Mouse (Mus musculus) forebrain, embryonic 16.5 days (tissue): Measurements from ENCODE around the gene Baz2b. TPM values are rescaled to one million over a fixed set of nuclear protein-coding genes. Genes with fewer than 3 reads are reported as not detected.
A peak's percentile ranks its signal among the peaks of the same experiment; 100 is the strongest.

Source experiments
- ATAC-seq: fragments of 200-750 bp; cut with Nextera tagmentation; 2 replicates; pipeline ENCODE4 v1.8.0; 2017; ENCODE audit warnings: mild to moderate bottlenecking, moderate library complexity
- H3K27ac ChIP-seq: fragments of 300-500 bp; sonication (generic); 2 replicates; pipeline ENCODE4 v1.5.1; 2014; ENCODE audit warnings: low read length, control low read depth
- H3K27me3 ChIP-seq: fragments of 300-500 bp; sonication (generic); replicated peaks from 2 replicates; pipeline ENCODE4 v1.6.1; 2014; ENCODE audit warnings: low read length; ENCODE audit not compliant: control insufficient read depth, insufficient read depth
- H3K36me3 ChIP-seq: fragments of 300-500 bp; sonication (generic); 2 replicates; pipeline ENCODE4 v1.6.1; 2014; ENCODE audit not compliant: control insufficient read depth, insufficient read depth
- H3K4me1 ChIP-seq: fragments of 300-500 bp; sonication (generic); replicated peaks from 2 replicates; pipeline ENCODE4 v1.6.1; 2014; ENCODE audit warnings: low read length; ENCODE audit not compliant: control insufficient read depth, insufficient read depth
- H3K4me2 ChIP-seq: fragments of 300-500 bp; sonication (generic); 2 replicates; pipeline ENCODE4 v1.6.1; 2014; ENCODE audit warnings: mild to moderate bottlenecking, low read length, control low read depth
- H3K4me3 ChIP-seq: fragments of 300-500 bp; sonication (generic); replicated peaks from 2 replicates; pipeline ENCODE4 v1.5.1; 2014; ENCODE audit warnings: mild to moderate bottlenecking, low read length, control low read depth
- H3K9ac ChIP-seq: fragments of 300-500 bp; sonication (generic); replicated peaks from 2 replicates; pipeline ENCODE4 v1.6.1; 2014; ENCODE audit warnings: low read depth, low read length, control low read depth
- H3K9me3 ChIP-seq: fragments of 300-500 bp; sonication (generic); 2 replicates; pipeline ENCODE4 v1.6.1; 2016; ENCODE audit warnings: low read length; ENCODE audit not compliant: control insufficient read depth
- WGBS: fragments of 180-500 bp; shearing (Covaris S2); extraction: QIAGEN DNeasy Blood & Tissue Kit; methylation state at CpG from one replicate; pipeline ENCODE4 v1.1.7; 2014; 5-methylcytosine and 5-hydroxymethylcytosine counted together
- polyA plus RNA-seq: library from polyadenylated mRNA; unstranded; fragments of >200 nt; fragmentation: Nextera tagmentation; extraction: Ambion mirVana; gene quantifications from 2 replicates; pipeline ENCODE4 v1.2.1, GENCODE M21; 2015

Gene Baz2b
- polyA plus RNA-seq, 1 experiment from 2014 or later: 70.2 TPM

DNA sequence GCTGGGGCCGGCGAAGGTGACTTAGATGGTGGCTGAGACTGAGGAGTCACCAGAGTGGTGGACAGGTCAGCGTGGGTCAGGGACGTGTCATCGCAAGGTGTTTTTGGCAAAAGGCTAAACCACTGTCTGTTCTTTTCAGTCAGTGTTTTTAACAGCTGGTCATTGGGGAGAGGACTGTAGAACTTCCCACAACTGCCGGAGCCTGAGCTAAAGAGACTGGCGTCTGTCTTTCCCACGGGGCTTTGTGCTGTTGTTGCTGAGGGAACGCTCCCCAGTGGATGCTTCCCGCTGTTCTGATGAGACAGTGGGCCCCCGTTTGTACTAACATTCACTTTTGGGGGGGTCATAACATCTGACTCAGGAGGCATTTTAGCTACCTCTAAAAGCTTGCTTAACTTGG is 296.0 kb downstream of the Baz2b start:
- no peaks in the 10 kb centered on the region for H3K27me3 ChIP-seq
- no peak overlapping the region for H3K4me3 ChIP-seq
- H3K9me3 ChIP-seq: no peaks in the 10 kb centered on the region
- no peak for ATAC-seq
- no peak overlapping the region for H3K4me2 ChIP-seq
- H3K9ac ChIP-seq: no peak overlapping the region
- H3K27ac ChIP-seq: no peak overlapping the region
- WGBS: 75% methylated on average over 11 of the region's 11 CpGs
- H3K36me3 ChIP-seq: peaks cover 16% of the 10 kb centered on the region; the same call in 1 of the 2 replicates
- no peaks in the 10 kb centered on the region for H3K4me1 ChIP-seq

- Histone ChIP-seq H3K4me3 (no peak overlapping the region), H3K27ac (no peak overlapping the region), H3K4me1 (no peaks in the 10 kb centered on the region), H3K9me3 (no peaks in the 10 kb centered on the region), H3K36me3 (peaks cover 15% of the 10 kb centered on the region; the same call in 1 of the 2 replicates), H3K4me2 (no peak overlapping the region), H3K9ac (no peak overlapping the region), H3K27me3 (no peaks in the 10 kb centered on the region)
- ATAC-seq: no peak
- 91% methylated on average over 9 of the region's 9 CpGs for WGBS
These were observed 301.6 kb downstream of the Baz2b start for GRCm38 (mm10) chr2:59908048-59908447.

- Histone ChIP-seq H3K4me3 (no peak overlapping the region), H3K9ac (no peak overlapping the region), H3K9me3 (no peaks in the 10 kb centered on the region), H3K36me3 (peaks cover 24% of the 10 kb centered on the region), H3K27me3 (no peaks in the 10 kb centered on the region), H3K27ac (no peak overlapping the region), H3K4me2 (no peak overlapping the region), H3K4me1 (no peaks in the 10 kb centered on the region)
- 84% methylated on average over 7 of the region's 7 CpGs for WGBS
- no peak for ATAC-seq
These were observed 305.6 kb downstream of the Baz2b start for GRCm38 (mm10) chr2:59904007-59904406.

DNA sequence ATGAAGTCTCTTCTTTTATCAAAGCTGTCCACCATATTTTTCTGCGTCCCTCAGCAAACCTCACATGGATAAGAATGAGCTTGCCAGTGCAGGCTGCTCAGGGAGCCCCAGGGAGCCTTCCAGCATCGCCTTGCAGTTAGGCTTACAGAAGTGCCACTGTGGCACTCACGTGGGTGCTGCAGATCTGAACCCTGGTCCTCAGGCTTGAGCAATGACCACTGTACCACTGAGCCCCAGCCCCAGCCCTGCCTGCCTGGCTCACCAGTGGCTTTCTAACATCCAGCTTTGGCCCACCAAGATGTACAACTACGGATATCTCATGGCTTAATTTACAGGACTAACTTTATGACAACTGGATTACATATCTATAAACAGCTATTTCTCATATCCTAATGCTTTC is 311.0 kb downstream of the Baz2b start:
- H3K4me3 ChIP-seq: no peak overlapping the region
- H3K9ac ChIP-seq: no peak overlapping the region
- H3K36me3 ChIP-seq: peaks cover 22% of the 10 kb centered on the region
- 87% methylated on average over 4 of the region's 4 CpGs for WGBS
- H3K4me1 ChIP-seq: no peaks in the 10 kb centered on the region
- H3K27ac ChIP-seq: no peak overlapping the region
- no peak overlapping the region for H3K4me2 ChIP-seq
- ATAC-seq: no peak
- H3K27me3 ChIP-seq: no peaks in the 10 kb centered on the region
- H3K9me3 ChIP-seq: no peaks in the 10 kb centered on the region

GRCm38 (mm10) chr2:59898105-59898504 is 311.5 kb downstream of the Baz2b start:
- ATAC-seq: 0 out of 2 replicates have a peak, but pooled peaks have one; percentile 55

DNA sequence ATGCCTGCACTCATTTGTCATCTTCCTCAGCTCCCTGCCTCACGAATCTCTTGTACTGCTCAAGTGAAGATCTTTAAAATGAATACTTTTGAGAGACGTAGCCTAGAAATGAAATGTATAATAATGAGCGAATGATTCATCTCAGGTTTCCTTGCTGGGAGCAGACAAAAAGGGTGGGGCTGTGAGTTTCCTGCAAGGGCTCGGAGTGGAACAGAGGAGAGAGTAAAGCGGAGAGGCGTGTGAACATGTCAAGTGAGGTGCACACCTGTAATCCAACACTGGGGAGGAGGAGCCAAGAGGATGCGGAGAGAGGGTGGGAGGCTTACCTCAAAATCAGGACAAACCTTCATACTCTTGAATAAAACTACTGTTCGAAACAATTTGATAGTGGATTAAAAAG is 312.8 kb downstream of the Baz2b start:
- WGBS: 80% methylated on average over 8 of the region's 8 CpGs
- Histone ChIP-seq H3K4me1 (no peaks in the 10 kb centered on the region), H3K36me3 (peaks cover 17% of the 10 kb centered on the region), H3K4me3 (no peak overlapping the region), H3K27me3 (no peaks in the 10 kb centered on the region), H3K27ac (no peak overlapping the region), H3K9ac (no peak overlapping the region), H3K9me3 (no peaks in the 10 kb centered on the region), H3K4me2 (no peak overlapping the region)
- peak; percentile 66 for ATAC-seq

More at GRCm38 (mm10) chr2:59898105-59898504, 311.5 kb downstream of the Baz2b start:
- no peak overlapping the region for H3K4me3 ChIP-seq
- 87% methylated on average over 6 of the region's 7 CpGs for whole genome bisulfite sequencing
- peaks cover 22% of the 10 kb centered on the region for H3K36me3 ChIP-seq
- no peak overlapping the region for H3K27ac ChIP-seq
- no peak overlapping the region for H3K4me2 ChIP-seq
- no peaks in the 10 kb centered on the region for H3K27me3 ChIP-seq
- H3K9ac ChIP-seq: no peak overlapping the region
- no peaks in the 10 kb centered on the region for H3K4me1 ChIP-seq
- H3K9me3 ChIP-seq: no peaks in the 10 kb centered on the region

GRCm38 (mm10) chr2:59896400-59896799 is 313.2 kb downstream of the Baz2b start:
- Histone ChIP-seq H3K9ac (no peak overlapping the region), H3K4me1 (no peaks in the 10 kb centered on the region), H3K4me2 (no peak overlapping the region), H3K27me3 (no peaks in the 10 kb centered on the region), H3K9me3 (no peaks in the 10 kb centered on the region), H3K27ac (no peak overlapping the region), H3K4me3 (no peak overlapping the region), H3K36me3 (peaks cover 13% of the 10 kb centered on the region)
- 81% methylated on average over 7 of the region's 7 CpGs for WGBS
- ATAC-seq: no peak; the same call in 1 of the 2 replicates

DNA sequence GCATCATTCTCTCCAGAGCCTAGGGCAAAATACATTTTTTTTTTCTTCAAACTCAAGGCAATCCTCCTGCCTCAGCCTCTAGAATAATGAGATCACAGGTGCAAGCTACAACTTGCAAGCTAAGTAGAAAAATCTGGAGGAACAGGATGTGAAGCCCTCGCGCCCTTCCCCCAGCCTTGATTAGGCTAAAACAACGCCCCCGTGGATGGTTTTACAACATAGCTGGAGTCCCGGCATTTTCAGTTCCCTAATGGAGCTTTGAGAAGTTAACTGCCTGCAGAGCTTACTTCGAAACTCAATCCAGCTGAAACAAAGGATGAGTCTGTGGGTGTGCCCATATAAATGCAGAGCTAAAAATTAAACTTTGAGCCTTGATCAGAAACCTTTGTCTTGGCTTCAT is 319.9 kb downstream of the Baz2b start:
- Histone ChIP-seq H3K27ac (no peak overlapping the region), H3K4me3 (no peak overlapping the region), H3K4me1 (no peaks in the 10 kb centered on the region), H3K27me3 (no peaks in the 10 kb centered on the region), H3K9ac (no peak overlapping the region), H3K36me3 (no peaks in the 10 kb centered on the region), H3K4me2 (no peak overlapping the region), H3K9me3 (no peaks in the 10 kb centered on the region)
- ATAC-seq: no peak
- 84% methylated on average over 6 of the region's 6 CpGs for WGBS

- no peaks in the 10 kb centered on the region for H3K36me3 ChIP-seq
- peaks cover 8% of the 10 kb centered on the region; the same call in 1 of the 2 replicates for H3K4me1 ChIP-seq
- 72% methylated on average over 8 of the region's 8 CpGs for WGBS
- H3K9me3 ChIP-seq: peaks cover 4% of the 10 kb centered on the region
- H3K4me2 ChIP-seq: peak overlapping the region; percentile 96
- no peak overlapping the region for H3K27ac ChIP-seq
- ATAC-seq: peak; percentile 31
- no peaks in the 10 kb centered on the region for H3K27me3 ChIP-seq
- no peak overlapping the region for H3K9ac ChIP-seq
- H3K4me3 ChIP-seq: peak overlapping the region; percentile 89
These were observed 326.8 kb downstream of the Baz2b start for GRCm38 (mm10) chr2:59882742-59883281.
